Mouse (Mus musculus) testis, adult 2 months (tissue): ENCODE data around the gene Wdr82. TPM values are rescaled to one million over a fixed set of nuclear protein-coding genes. Genes with fewer than 3 reads are reported as not detected.
"Not testable (repeated sequence)": the region's sequence is repeated elsewhere in the genome, so short reads cannot be mapped to it uniquely, and the experiment has no call there.

Source experiments
- H3K27ac ChIP-seq: fragments of 200-500 bp; 2 replicates; pipeline ENCODE4 v1.5.1; 2012; ENCODE audit warnings: low read depth, low read length; ENCODE audit not compliant: control insufficient read depth, insufficient read depth
- H3K27me3 ChIP-seq: fragments of 200-500 bp; 2 replicates; pipeline ENCODE4 v1.6.1; 2012; ENCODE audit warnings: mild to moderate bottlenecking, low read length, moderate library complexity; ENCODE audit not compliant: control insufficient read depth, insufficient read depth
- H3K36me3 ChIP-seq: fragments of 200-500 bp; 2 replicates; pipeline ENCODE4 v1.6.1; 2012; ENCODE audit warnings: mild to moderate bottlenecking, low read length; ENCODE audit not compliant: control insufficient read depth, insufficient read depth
- H3K4me1 ChIP-seq: fragments of 200-500 bp; 2 replicates; pipeline ENCODE4 v1.6.1; 2012; ENCODE audit warnings: low read length; ENCODE audit not compliant: control insufficient read depth, insufficient read depth
- H3K4me3 ChIP-seq: fragments of 200-500 bp; 2 replicates; pipeline ENCODE4 v1.5.1; 2012; ENCODE audit warnings: low read depth, mild to moderate bottlenecking, low read length, moderate library complexity, mixed read lengths; ENCODE audit not compliant: control insufficient read depth
- CTCF ChIP-seq: fragments of 200-500 bp; IDR thresholded peaks from 2 replicates; pipeline ENCODE4 v1.5.1; 2012; ENCODE audit warnings: low read depth, mild to moderate bottlenecking, inconsistent platforms, low read length, moderate library complexity; ENCODE audit not compliant: control insufficient read depth, insufficient read depth, insufficient replicate concordance
- POLR2A ChIP-seq: fragments of 200-500 bp; IDR thresholded peaks from 2 replicates; pipeline ENCODE4 v1.6.1; 2012; ENCODE audit warnings: low read depth, mild to moderate bottlenecking, inconsistent platforms, low read length, moderate library complexity; ENCODE audit not compliant: control insufficient read depth
- polyA plus RNA-seq: library from polyadenylated mRNA; depleted of rRNA; stranded (reverse); fragments of >200 nt; gene quantifications from 2 replicates; pipeline ENCODE4 v1.2.3, GENCODE M21; 2012

Wdr82 gene
- polyA plus RNA-seq, 1 experiment, result 25.2 TPM

DNA sequence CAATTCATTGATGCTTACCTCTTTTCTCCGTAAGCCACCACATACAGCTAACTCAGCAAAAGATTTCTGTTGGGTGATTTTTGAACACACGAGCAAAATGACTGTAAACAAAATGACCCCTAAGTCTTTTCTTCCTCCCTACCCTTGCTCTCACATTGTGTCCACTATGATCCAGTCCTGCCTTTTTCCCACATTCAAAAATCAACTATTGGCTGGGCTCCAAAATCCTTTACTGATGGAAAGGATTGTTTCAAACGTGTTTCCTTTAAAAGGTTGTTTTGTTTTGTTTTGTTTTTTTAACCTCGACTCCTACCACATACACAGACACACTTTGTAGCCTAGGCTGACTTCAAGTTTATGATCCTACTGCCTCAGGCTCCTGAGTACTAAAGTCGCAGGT lies 10.3 kb upstream of the Wdr82 start:
- Histone ChIP-seq H3K4me3 (peak overlapping the region; percentile 98), H3K27ac (peak overlapping the region; percentile 100), H3K4me1 (no peaks in the 10 kb centered on the region; the same call in 1 of the 2 replicates), H3K36me3 (no peaks in the 10 kb centered on the region), H3K27me3 (no peaks in the 10 kb centered on the region)
- TF ChIP-seq POLR2A, result no peak
- TF ChIP-seq CTCF, result no peak

GRCm38 (mm10) chr9:106166709-106167108 lies 4.0 kb upstream of the Wdr82 start:
- H3K36me3 ChIP-seq, result no peaks in the 10 kb centered on the region

DNA sequence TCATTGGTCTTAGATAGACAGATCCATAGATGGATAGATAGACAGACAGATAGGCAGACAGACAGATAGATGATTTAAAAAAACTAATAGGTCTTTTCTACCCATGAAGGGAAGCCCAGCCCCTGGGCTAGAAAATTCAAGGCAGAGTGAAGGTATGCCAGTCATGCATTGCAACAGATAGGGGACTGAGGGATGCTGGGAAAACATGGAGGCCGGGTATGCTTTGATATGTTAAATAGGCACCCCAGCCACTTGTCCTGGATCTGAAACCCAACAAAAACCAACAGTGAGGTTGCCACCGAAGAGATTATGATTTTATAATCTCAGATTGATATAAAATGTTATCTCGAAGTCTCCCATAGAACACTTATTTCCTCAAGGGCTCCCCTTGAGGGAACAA lies 3.5 kb upstream of the Wdr82 start:
- Histone ChIP-seq H3K36me3 (no peaks in the 10 kb centered on the region), H3K27me3 (no peaks in the 10 kb centered on the region), H3K27ac (peak overlapping the region; percentile 65), H3K4me1 (peaks cover 14% of the 10 kb centered on the region), H3K4me3 (no peak overlapping the region)
- TF ChIP-seq POLR2A (no peak), CTCF (no peak)

More at GRCm38 (mm10) chr9:106166709-106167108, 4.0 kb upstream of the Wdr82 start:
- Histone ChIP-seq H3K27ac (peak overlapping the region; percentile 65; the same call in 1 of the 2 replicates), H3K4me3 (no peak overlapping the region), H3K4me1 (peaks cover 13% of the 10 kb centered on the region), H3K27me3 (no peaks in the 10 kb centered on the region)
- no peak for TF ChIP-seq CTCF
- TF ChIP-seq POLR2A, result no peak

DNA sequence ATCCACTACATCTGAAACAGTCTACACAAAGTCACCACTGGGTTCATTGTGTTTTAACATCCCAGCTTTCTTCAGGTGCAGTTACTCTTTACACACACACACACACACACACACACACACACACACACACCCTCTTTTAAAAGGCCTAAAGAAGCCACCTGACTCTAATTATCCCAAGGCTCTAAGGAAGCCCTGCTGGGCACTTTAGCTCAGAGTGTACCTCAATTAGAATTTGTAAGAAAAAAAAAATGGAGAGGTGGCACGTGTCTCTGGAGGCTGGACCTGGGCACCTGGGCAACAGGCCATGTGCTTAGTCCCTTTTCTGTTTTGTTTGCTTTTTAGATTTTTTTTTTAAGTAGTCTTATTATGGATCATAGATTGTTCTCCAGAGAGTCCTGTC lies 3.0 kb upstream of the Wdr82 start:
- no peak overlapping the region for H3K27ac ChIP-seq
- no peak overlapping the region for H3K4me3 ChIP-seq
- no peak for TF ChIP-seq CTCF
- no peak for TF ChIP-seq POLR2A
- H3K36me3 ChIP-seq, result no peaks in the 10 kb centered on the region
- no peaks in the 10 kb centered on the region for H3K27me3 ChIP-seq
- peaks cover 14% of the 10 kb centered on the region for H3K4me1 ChIP-seq

GRCm38 (mm10) chr9:106169006-106169405 lies 1.7 kb upstream of the Wdr82 start:
- not testable (repeated sequence) for H3K27ac ChIP-seq, H3K4me3 ChIP-seq, H3K36me3 ChIP-seq, H3K27me3 ChIP-seq
- H3K4me1 ChIP-seq, result peaks cover 19% of the 10 kb centered on the region

GRCm38 (mm10) chr9:106169917-106170316 lies 811 bp upstream of the Wdr82 start:
- peak overlapping the region; percentile 98 for H3K27ac ChIP-seq
- H3K27me3 ChIP-seq, result no peaks in the 10 kb centered on the region
- no peaks in the 10 kb centered on the region; the same call in 1 of the 2 replicates for H3K36me3 ChIP-seq
- TF ChIP-seq POLR2A (no peak), CTCF (no peak)
- H3K4me3 ChIP-seq, result peak overlapping the region; percentile 97
- H3K4me1 ChIP-seq, result peaks cover 19% of the 10 kb centered on the region

DNA sequence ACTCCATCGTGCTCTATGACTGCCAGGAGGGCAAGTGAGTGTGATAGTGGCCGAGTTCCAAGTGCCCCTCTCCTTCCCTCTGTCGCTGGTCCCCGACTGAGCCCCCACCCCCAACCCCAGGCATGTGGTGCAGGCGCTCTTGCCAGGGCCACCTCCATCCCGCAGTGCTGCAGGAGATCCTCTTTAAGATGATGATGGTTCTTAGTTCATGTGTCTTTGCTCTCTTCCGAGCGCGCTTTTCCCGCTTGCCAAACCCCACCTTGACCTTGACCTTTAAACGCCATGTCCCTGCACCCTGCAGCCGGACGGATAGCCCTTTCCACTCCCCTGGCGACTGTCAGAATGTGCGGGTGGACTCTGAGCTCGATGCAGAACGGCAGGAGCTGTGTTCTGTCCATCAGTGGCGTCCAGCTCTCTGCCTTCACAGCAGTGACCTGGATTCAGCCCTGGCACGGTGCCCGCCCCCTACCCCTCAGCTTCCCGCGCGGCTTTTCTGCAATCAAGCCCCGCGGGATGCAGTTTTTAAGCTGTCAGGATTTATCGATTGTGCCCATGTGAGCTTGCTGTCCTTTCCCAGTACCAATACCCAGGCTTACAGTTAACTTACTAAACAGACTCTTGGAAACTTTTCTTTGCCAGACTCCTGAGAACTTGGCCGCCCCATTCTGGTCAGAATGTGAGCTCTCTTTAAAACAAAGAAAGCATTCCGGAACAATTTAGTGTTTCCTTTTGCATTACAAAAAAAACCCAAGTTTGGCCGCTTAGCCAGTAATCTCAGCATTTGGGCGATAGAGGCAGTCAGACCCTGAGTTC lies 824 bp downstream of the Wdr82 start:
- H3K27ac ChIP-seq, result peak overlapping the region; percentile 97
- TF ChIP-seq POLR2A (peak; percentile 45; the same call in 1 of the 2 replicates), CTCF (no peak)
- H3K27me3 ChIP-seq, result no peaks in the 10 kb centered on the region
- H3K4me3 ChIP-seq, result peak overlapping the region; percentile 97
- no peaks in the 10 kb centered on the region; the same call in 1 of the 2 replicates for H3K36me3 ChIP-seq
- H3K4me1 ChIP-seq, result peaks cover 19% of the 10 kb centered on the region
